Mouse (Mus musculus) left cerebral cortex, postnatal 14 days (tissue): ENCODE data around the gene Dchs1. TPM values are rescaled to one million over a fixed set of nuclear protein-coding genes. Genes with fewer than 3 reads are reported as not detected.

ENCODE experiments used
- DNase-seq, 2 experiments: peaks; one replicate each; pipeline ENCODE4 v3.0.0; 2021 to 2022; ENCODE audit warnings: low spot score in 2 of 2, mixed read lengths in 1 of 2
- intact Hi-C: fragments of 180-260 bp; cut with DNase I; formaldehyde crosslinking; loops from one replicate; pipeline ENCODE4 v1.15.1; 2025
- total RNA-seq, 2 experiments: library from RNA; stranded (reverse); gene quantifications; 2 replicates each; pipeline ENCODE4 v1.2.3; 2021

The Dchs1 gene
- total RNA-seq, 2 experiments from 2014 or later: 16.4 to 18.7 TPM

GRCm38 (mm10) chr7:105728701-105729428 is 58.6 kb downstream of the Dchs1 start:
- DNase-seq: peak in 1 of 2 experiments; percentile 64
- intact Hi-C loops: no loop called here

GRCm38 (mm10) chr7:105726980-105727325 is 60.5 kb downstream of the Dchs1 start:
- intact Hi-C loops: loop anchor here (1.0 to 2.0 kb wide), 2 partner anchors 84 to 92 kb away; partner anchors contain the start of gene Mrpl17
- DNase-seq: no peak

- peak; percentile 73 to 88 for DNase-seq
- intact Hi-C loops: loop anchor here (1.0 to 2.0 kb wide), 2 partner anchors 85 to 92 kb away; partner anchors contain the start of gene Mrpl17
These were observed 61.1 kb downstream of the Dchs1 start for GRCm38 (mm10) chr7:105726144-105726979.

GRCm38 (mm10) chr7:105721916-105722315 is 65.5 kb downstream of the Dchs1 start:
- no peak for DNase-seq
- intact Hi-C loops: no loop called here

- DNase-seq: no peak
- intact Hi-C loops: no loop called here
These were observed 72.1 kb downstream of the Dchs1 start for GRCm38 (mm10) chr7:105715366-105715765.

- no peak for DNase-seq
- intact Hi-C loops: no loop called here
These were observed 78.7 kb downstream of the Dchs1 start for GRCm38 (mm10) chr7:105708733-105709132.

GRCm38 (mm10) chr7:105703816-105704215 is 83.6 kb downstream of the Dchs1 start:
- intact Hi-C loops: no loop called here
- no peak for DNase-seq

- intact Hi-C loops: no loop called here
- DNase-seq: no peak
These were observed 84.3 kb downstream of the Dchs1 start for GRCm38 (mm10) chr7:105703184-105703583.

Other genes starting within 250 kb of the Dchs1 start
- 100 to 1,000 TPM; 111 to 112 TPM for gene Smpd1, start 233.3 kb downstream of the Dchs1 start, total RNA-seq
- gene Apbb1, start 206.0 kb downstream of the Dchs1 start, total RNA-seq: 100 to 1,000 TPM; 450 to 459 TPM
- under 1 TPM; 0.23 to 0.24 TPM for gene Hpx, start 187.5 kb downstream of the Dchs1 start, total RNA-seq
- gene Trim3, start 154.1 kb downstream of the Dchs1 start, total RNA-seq: 100 to 1,000 TPM; 146 to 148 TPM
- gene Timm10b, start 147.6 kb downstream of the Dchs1 start, total RNA-seq: 10 to 100 TPM; 79.1 to 82.2 TPM
- 100 to 1,000 TPM in 1 of 2 experiments, 10 to 100 TPM in 1; 96.6 to 104 TPM for gene Arfip2, start 147.2 kb downstream of the Dchs1 start, total RNA-seq
- gene Gm45799, start 147.1 kb downstream of the Dchs1 start, total RNA-seq: 10 to 100 TPM; 10.6 to 13.6 TPM
- gene Dnhd1, start 136.8 kb downstream of the Dchs1 start, total RNA-seq: 1 to 10 TPM; 4.9 to 5.0 TPM
- 10 to 100 TPM; 94.1 to 97.2 TPM for gene Ilk, start 51.1 kb downstream of the Dchs1 start, total RNA-seq
- gene Rrp8, start 50.3 kb downstream of the Dchs1 start, total RNA-seq: 10 to 100 TPM; 10.1 to 15.2 TPM
- 100 to 1,000 TPM; 129 to 151 TPM for gene Taf10, start 43.3 kb downstream of the Dchs1 start, total RNA-seq
- gene Tpp1, start 35.4 kb downstream of the Dchs1 start, total RNA-seq: 10 to 100 TPM; 43.8 to 46.5 TPM
- 100 to 1,000 TPM; 115 to 117 TPM for gene Mrpl17, start 23.4 kb upstream of the Dchs1 start, total RNA-seq
- not detected for gene Gm4070, start 166.3 kb upstream of the Dchs1 start, total RNA-seq